In genomic region chr15:44134213-44134612, GRCm38 (mm10) we compare ENCODE assay signal across 21 mouse cellular contexts.
DNase-seq lines count a peak whose midpoint lies in the region; ATAC-seq and TF ChIP-seq lines count a peak whose summit lies in the region.
"Had no signal": no experiment of that assay in that cellular context is flagged by ENCODE, and none has a peak within 500 bp of the region (broad histone marks: within the 10 kb centered on the region; RNA-seq: fewer than 3 reads in every experiment).

No protein-coding gene starts in this region.

- 47% methylated on average over 1 of the region's 1 CpGs for WGBS in kidney, embryonic 16.5 days
- 51% methylated on average over 1 of the region's 1 CpGs for WGBS in lung, embryonic 14.5 days
- 55% methylated on average over 1 of the region's 1 CpGs for WGBS in lung, postnatal 0 days
- WGBS in liver, embryonic 12.5 days (ENCODE audit: insufficient replicate concordance) = 79% methylated on average over 1 of the region's 1 CpGs

- ATAC-seq in kidney, embryonic 16.5 days (ENCODE audit: low FRiP score, low TSS enrichment) = peak; percentile 49; the same call in 1 of the 2 replicates
- peak; percentile 89; the same call in 1 of the 2 replicates for ATAC-seq in lung, embryonic 14.5 days (ENCODE audit: insufficient read depth)
- no peak for ATAC-seq in lung, postnatal 0 days
- no peak for ATAC-seq in liver, embryonic 12.5 days
- ATAC-seq: CD4-positive, CD25-positive, alpha-beta regulatory T cell, adult 4 months; liver, postnatal 0 days had no signal

- no peak overlapping the region for H3K27ac ChIP-seq in kidney, embryonic 16.5 days (ENCODE audit: low read length)
- H3K27ac ChIP-seq in lung, embryonic 14.5 days (ENCODE audit: low read depth) = no peak overlapping the region
- H3K27ac ChIP-seq in lung, postnatal 0 days (ENCODE audit: low read length) = no peak overlapping the region
- no peak overlapping the region for H3K27ac ChIP-seq in liver, embryonic 12.5 days
- H3K27ac ChIP-seq: heart, adult 2 months; heart, embryonic 13.5 days; macrophage had no signal

- no peaks in the 10 kb centered on the region for H3K36me3 ChIP-seq in kidney, embryonic 16.5 days (ENCODE audit: insufficient read depth, low read length)
- H3K36me3 ChIP-seq in lung, embryonic 14.5 days (ENCODE audit: insufficient read depth) = no peaks in the 10 kb centered on the region
- no peaks in the 10 kb centered on the region for H3K36me3 ChIP-seq in lung, postnatal 0 days (ENCODE audit: insufficient read depth, low read length)
- H3K36me3 ChIP-seq in liver, embryonic 12.5 days = no peaks in the 10 kb centered on the region
- H3K36me3 ChIP-seq: heart, embryonic 13.5 days had no signal

- no peaks in the 10 kb centered on the region for H3K9me3 ChIP-seq in kidney, embryonic 16.5 days (ENCODE audit: low read length)
- no peaks in the 10 kb centered on the region for H3K9me3 ChIP-seq in lung, embryonic 14.5 days (ENCODE audit: low read depth, low read length)
- no peaks in the 10 kb centered on the region for H3K9me3 ChIP-seq in lung, postnatal 0 days (ENCODE audit: low read length)
- no peaks in the 10 kb centered on the region for H3K9me3 ChIP-seq in liver, embryonic 12.5 days (replicated peaks)
- H3K9me3 ChIP-seq: heart, embryonic 13.5 days had no signal

- no peak for TF ChIP-seq EP300 in lung, postnatal 0 days (IDR thresholded peaks at IDR 0.05)

- DNase-seq in cerebellum, postnatal 25 days = peak; percentile 11 to 18
- DNase-seq in cerebellum, postnatal 4 days (ENCODE audit: low spot score in 2 of 2) = no peak
- no peak for DNase-seq in kidney, adult 8-10 months
- DNase-seq in lung, embryonic 14.5 days = peak; percentile 65
- DNase-seq in lung, postnatal 0 days (ENCODE audit: low spot score) = no peak
- peak; percentile 60 for DNase-seq in brain, embryonic 14.5 days (ENCODE audit: low read depth)
- DNase-seq: adrenal gland, postnatal 25 days; cerebellum, adult 18-20 months; gastrocnemius, postnatal 36 days; heart, adult 2 months; heart, postnatal 14 days; kidney, adult 11 months; kidney, postnatal 10 days; liver, postnatal 0 days; thymus, adult 18-20 months; thymus, postnatal 36 days had no signal

- TF ChIP-seq CTCF in lung, embryonic 14.5 days (IDR thresholded peaks at IDR 0.05; ENCODE audit: low read depth) = no peak
- TF ChIP-seq CTCF in lung, postnatal 0 days (IDR thresholded peaks at IDR 0.05) = no peak
- TF ChIP-seq CTCF in brain, embryonic 14.5 days (IDR thresholded peaks at IDR 0.05; ENCODE audit: borderline replicate concordance, extremely low read depth, insufficient read depth, insufficient read length) = no peak

- H3K9ac ChIP-seq in kidney, embryonic 16.5 days (replicated peaks; ENCODE audit: low read length) = no peak overlapping the region
- H3K9ac ChIP-seq in lung, embryonic 14.5 days = no peak overlapping the region
- H3K9ac ChIP-seq in lung, postnatal 0 days (replicated peaks; ENCODE audit: low read depth) = no peak overlapping the region
- H3K9ac ChIP-seq in liver, embryonic 12.5 days = no peak overlapping the region
- H3K9ac ChIP-seq: heart, embryonic 13.5 days; liver, postnatal 0 days had no signal

- H3K4me1 ChIP-seq in kidney, embryonic 16.5 days (ENCODE audit: insufficient read depth, low read length) = no peaks in the 10 kb centered on the region
- no peaks in the 10 kb centered on the region for H3K4me1 ChIP-seq in lung, embryonic 14.5 days (ENCODE audit: insufficient read depth)
- no peaks in the 10 kb centered on the region for H3K4me1 ChIP-seq in lung, postnatal 0 days (ENCODE audit: insufficient read depth, low read depth, low read length)
- no peaks in the 10 kb centered on the region for H3K4me1 ChIP-seq in liver, embryonic 12.5 days
- H3K4me1 ChIP-seq: heart, embryonic 13.5 days had no signal

- no peaks in the 10 kb centered on the region for H3K27me3 ChIP-seq in kidney, embryonic 16.5 days (ENCODE audit: insufficient read depth, low read length)
- no peaks in the 10 kb centered on the region for H3K27me3 ChIP-seq in lung, embryonic 14.5 days (ENCODE audit: insufficient read depth, low read length)
- no peaks in the 10 kb centered on the region for H3K27me3 ChIP-seq in lung, postnatal 0 days (replicated peaks; ENCODE audit: insufficient read depth, low read length)
- H3K27me3 ChIP-seq in liver, embryonic 12.5 days (replicated peaks) = no peaks in the 10 kb centered on the region
- H3K27me3 ChIP-seq: heart, embryonic 13.5 days had no signal

- no peak overlapping the region for H3K4me3 ChIP-seq in kidney, embryonic 16.5 days (ENCODE audit: low read length)
- H3K4me3 ChIP-seq in lung, embryonic 14.5 days (ENCODE audit: low read depth, low read length) = no peak overlapping the region
- no peak overlapping the region for H3K4me3 ChIP-seq in lung, postnatal 0 days (ENCODE audit: low read depth, low read length)
- H3K4me3 ChIP-seq in liver, embryonic 12.5 days = no peak overlapping the region
- H3K4me3 ChIP-seq: heart, adult 2 months; heart, embryonic 13.5 days had no signal

- TF ChIP-seq POLR2A in brain, embryonic 14.5 days (IDR thresholded peaks at IDR 0.05; ENCODE audit: borderline replicate concordance, extremely low read depth, insufficient read depth, insufficient read length, poor library complexity, severe bottlenecking) = no peak

- no peak overlapping the region for H3K4me2 ChIP-seq in kidney, embryonic 16.5 days (replicated peaks; ENCODE audit: low read depth, low read length)
- H3K4me2 ChIP-seq in lung, embryonic 14.5 days = no peak overlapping the region
- H3K4me2 ChIP-seq in lung, postnatal 0 days (replicated peaks; ENCODE audit: low read depth, low read length) = no peak overlapping the region
- no peak overlapping the region for H3K4me2 ChIP-seq in liver, embryonic 12.5 days
- H3K4me2 ChIP-seq: heart, embryonic 13.5 days had no signal

Comparison
In these comparisons a context has a peak if more than half of its experiments do, and no peak if none do; other contexts are left out.
1. DNase-seq: peak in cerebellum, postnatal 25 days (2 of 2), lung, embryonic 14.5 days (single experiment) and brain, embryonic 14.5 days (single experiment); none in cerebellum, postnatal 4 days (0 of 2), kidney, adult 8-10 months (0 of 2) and lung, postnatal 0 days (single experiment).
2. ATAC-seq: peak in kidney, embryonic 16.5 days (single experiment) and lung, embryonic 14.5 days (single experiment); none in lung, postnatal 0 days (single experiment) and liver, embryonic 12.5 days (single experiment).